Mouse (Mus musculus) forebrain, embryonic 15.5 days (tissue): ENCODE results near the gene Trim12c. TPM values are rescaled to one million over a fixed set of nuclear protein-coding genes. Genes with fewer than 3 reads are reported as not detected.
A peak's percentile ranks its signal among the peaks of the same experiment; 100 is the strongest.
"Not testable (repeated sequence)": the region's sequence is repeated elsewhere in the genome, so short reads cannot be mapped to it uniquely, and the experiment has no call there.

Experiments
- ATAC-seq: fragments of 200-750 bp; cut with Nextera tagmentation; replicated peaks from 2 replicates; pipeline ENCODE4 v1.8.0; 2017; ENCODE audit warnings: mild to moderate bottlenecking, moderate TSS enrichment, moderate library complexity
- H3K27ac ChIP-seq: fragments of 300-500 bp; sonication (generic); replicated peaks from 2 replicates; pipeline ENCODE4 v1.5.1; 2015; ENCODE audit warnings: mild to moderate bottlenecking, inconsistent platforms
- H3K27me3 ChIP-seq: fragments of 300-500 bp; sonication (generic); 2 replicates; pipeline ENCODE4 v1.6.1; 2015; ENCODE audit warnings: inconsistent platforms
- H3K36me3 ChIP-seq: fragments of 300-500 bp; sonication (generic); 2 replicates; pipeline ENCODE4 v1.6.1; 2015; ENCODE audit warnings: mild to moderate bottlenecking, inconsistent platforms
- H3K4me1 ChIP-seq: fragments of 300-500 bp; sonication (generic); 2 replicates; pipeline ENCODE4 v1.6.1; 2015; ENCODE audit warnings: inconsistent platforms
- H3K4me2 ChIP-seq: fragments of 300-500 bp; sonication (generic); replicated peaks from 2 replicates; pipeline ENCODE4 v1.6.1; 2015; ENCODE audit warnings: mild to moderate bottlenecking, inconsistent platforms
- H3K4me3 ChIP-seq: fragments of 300-500 bp; sonication (generic); 2 replicates; pipeline ENCODE4 v1.5.1; 2015; ENCODE audit warnings: mild to moderate bottlenecking, inconsistent platforms
- H3K9ac ChIP-seq: fragments of 300-500 bp; sonication (generic); replicated peaks from 2 replicates; pipeline ENCODE4 v1.6.1; 2015; ENCODE audit warnings: mild to moderate bottlenecking, inconsistent platforms
- H3K9me3 ChIP-seq: fragments of 300-500 bp; sonication (generic); 2 replicates; pipeline ENCODE4 v1.6.1; 2016; ENCODE audit warnings: inconsistent platforms
- WGBS: fragments of 180-500 bp; shearing (Covaris S2); methylation state at CpG from one replicate; pipeline ENCODE4 v1.1.7; 2015; ENCODE audit warnings: mixed read lengths; 5-methylcytosine and 5-hydroxymethylcytosine counted together
- polyA plus RNA-seq: library from polyadenylated mRNA; unstranded; fragments of >200 nt; fragmentation: Nextera tagmentation; extraction: Ambion mirVana; gene quantifications from 2 replicates; pipeline ENCODE4 v1.2.1, GENCODE M21; 2015

Trim12c gene
- polyA plus RNA-seq, 1 experiment from 2014 or later = 0.98 TPM

- 32% methylated on average over 4 of the region's 4 CpGs for WGBS
- not testable (repeated sequence) for H3K9me3 ChIP-seq, H3K27ac ChIP-seq, H3K4me1 ChIP-seq, H3K36me3 ChIP-seq, H3K27me3 ChIP-seq, ATAC-seq, H3K9ac ChIP-seq
- Histone ChIP-seq H3K4me2 (peak within 1 kb of the TSS; percentile 28), H3K4me3 (peak within 1 kb of the TSS; percentile 9; the same call in 1 of the 2 replicates)
Measured at GRCm38 (mm10) chr7:104315369-104316080, 37.6 kb downstream of the Trim12c start, which contains the start of gene Trim12a. Trim12a (minus strand) TSS chr7:104315466.

- Histone ChIP-seq H3K4me3 (peak overlapping the region; percentile 9; the same call in 1 of the 2 replicates), H3K4me1 (no peaks in the 10 kb centered on the region), H3K27me3 (no peaks in the 10 kb centered on the region), H3K9me3 (no peaks in the 10 kb centered on the region), H3K27ac (no peak overlapping the region), H3K4me2 (peak overlapping the region; percentile 28), H3K9ac (no peak overlapping the region), H3K36me3 (no peaks in the 10 kb centered on the region)
- 13% methylated on average over 15 of the region's 15 CpGs for WGBS
- no peak for ATAC-seq
Measured at GRCm38 (mm10) chr7:104314796-104315353, 38.3 kb downstream of the Trim12c start.

GRCm38 (mm10) chr7:104291638-104292400, 61.3 kb downstream of the Trim12c start:
- Histone ChIP-seq H3K4me1 (no peaks in the 10 kb centered on the region), H3K9ac (no peak overlapping the region), H3K27ac (no peak overlapping the region), H3K27me3 (no peaks in the 10 kb centered on the region), H3K36me3 (no peaks in the 10 kb centered on the region), H3K4me2 (no peak overlapping the region), H3K4me3 (no peak overlapping the region), H3K9me3 (no peaks in the 10 kb centered on the region)
- 80% methylated on average over 5 of the region's 5 CpGs for WGBS
- ATAC-seq = no peak

GRCm38 (mm10) chr7:104290641-104291040, 62.5 kb downstream of the Trim12c start:
- Histone ChIP-seq H3K4me1 (no peaks in the 10 kb centered on the region), H3K4me2 (no peak overlapping the region), H3K9me3 (no peaks in the 10 kb centered on the region), H3K27ac (no peak overlapping the region), H3K27me3 (no peaks in the 10 kb centered on the region), H3K36me3 (no peaks in the 10 kb centered on the region), H3K9ac (no peak overlapping the region), H3K4me3 (no peak overlapping the region)
- ATAC-seq = no peak
- 93% methylated on average over 1 of the region's 1 CpGs for whole genome bisulfite sequencing

Other genes starting within 250 kb of the Trim12c start
- not detected in 2 replicates for gene Olfr646, start 248.5 kb downstream of the Trim12c start, polyA plus RNA-seq
- gene Ubqln5, start 223.5 kb downstream of the Trim12c start, polyA plus RNA-seq = not detected in 2 replicates
- gene Olfr643, start 216.0 kb downstream of the Trim12c start, polyA plus RNA-seq = not detected in 2 replicates
- not detected in 2 replicates for gene Ubqln3, start 210.1 kb downstream of the Trim12c start, polyA plus RNA-seq
- gene Ubqlnl, start 202.8 kb downstream of the Trim12c start, polyA plus RNA-seq = not detected in 2 replicates
- gene Olfm5, start 188.5 kb downstream of the Trim12c start, polyA plus RNA-seq = not detected in 2 replicates
- 0.33 and 0.47 TPM in 2 replicates for gene Olfr648, start 170.0 kb downstream of the Trim12c start, polyA plus RNA-seq
- gene Olfr649, start 157.4 kb downstream of the Trim12c start, polyA plus RNA-seq = not detected in 2 replicates
- gene Trim6, start 134.6 kb downstream of the Trim12c start, polyA plus RNA-seq = 0.24 and 0.34 TPM in 2 replicates
- 0.46 and 0.62 TPM in 2 replicates for gene Trim34a, start 108.9 kb downstream of the Trim12c start, polyA plus RNA-seq
- gene Trim5, start 65.3 kb downstream of the Trim12c start, polyA plus RNA-seq = 0.09 and 0.13 TPM in 2 replicates
- 1.2 and 2.0 TPM in 2 replicates for gene Trim12a, start 37.9 kb downstream of the Trim12c start, polyA plus RNA-seq
- gene Trim34b, start 23.9 kb downstream of the Trim12c start, polyA plus RNA-seq = not detected in 2 replicates
- not detected in 2 replicates for gene Trim30b, start 16.5 kb upstream of the Trim12c start, polyA plus RNA-seq
- not detected in 2 replicates for gene Trim30c, start 47.5 kb upstream of the Trim12c start, polyA plus RNA-seq
- gene Trim30a, start 111.8 kb upstream of the Trim12c start, polyA plus RNA-seq = 0.41 and 0.43 TPM in 2 replicates
- gene Trim30d, start 154.5 kb upstream of the Trim12c start, polyA plus RNA-seq = 0.14 and 0.28 TPM in 2 replicates
- not detected in 2 replicates for gene Olfr651, start 196.8 kb upstream of the Trim12c start, polyA plus RNA-seq
- gene Olfr652, start 207.5 kb upstream of the Trim12c start, polyA plus RNA-seq = not detected in 2 replicates
- not detected in 2 replicates for gene Olfr653, start 224.0 kb upstream of the Trim12c start, polyA plus RNA-seq
- gene Olfr654, start 233.7 kb upstream of the Trim12c start, polyA plus RNA-seq = not detected in 2 replicates
- 0.15 TPM in 1 of 2 replicates, not detected in the other for gene Olfr655, start 248.4 kb upstream of the Trim12c start, polyA plus RNA-seq